Mouse (Mus musculus) MEL (cell line): Measurements from ENCODE around the gene Vash1. TPM values are rescaled to one million over a fixed set of nuclear protein-coding genes. Genes with fewer than 3 reads are reported as not detected.

Experiments used
- DNase-seq: peaks from one replicate; pipeline ENCODE4 v3.0.0; 2011; ENCODE audit warnings: low read depth, low spot score
- H3K27ac ChIP-seq: 2 replicates; pipeline ENCODE4 v1.5.1; 2012; ENCODE audit warnings: low read depth, mild to moderate bottlenecking, control low read depth, low read length, moderate library complexity; ENCODE audit not compliant: control insufficient read depth
- H3K27me3 ChIP-seq, 2 experiments: fragments of 150-350 bp in 1 of 2; sonication (generic) in 1 of 2; 2 replicates each; pipeline ENCODE4 v1.6.1; 2012; ENCODE audit warnings: low read length in 2 of 2, mild to moderate bottlenecking in 2 of 2, improper control_type of control experiment in 1 of 2, moderate library complexity in 1 of 2; ENCODE audit not compliant: insufficient read depth in 2 of 2, control insufficient read depth in 1 of 2
- H3K36me3 ChIP-seq, 2 experiments: 2 replicates each; pipeline ENCODE4 v1.6.1; 2012 to 2014; ENCODE audit warnings: low read length in 2 of 2, improper control_type of control experiment in 1 of 2, inconsistent platforms in 1 of 2, mild to moderate bottlenecking in 1 of 2; ENCODE audit not compliant: insufficient read depth in 2 of 2, control insufficient read depth in 1 of 2
- H3K4me1 ChIP-seq, 2 experiments: fragments of 150-350 bp in 1 of 2; sonication (generic) in 1 of 2; 2 replicates each; pipeline ENCODE4 v1.6.1; 2012; ENCODE audit warnings: low read length in 2 of 2, improper control_type of control experiment in 1 of 2, mild to moderate bottlenecking in 1 of 2; ENCODE audit not compliant: insufficient read depth in 2 of 2, control insufficient read depth in 1 of 2
- H3K4me3 ChIP-seq, 2 experiments: fragments of 150-350 bp in 1 of 2; sonication (generic) in 1 of 2; 2 replicates each; pipeline ENCODE4 v1.5.1; 2012; ENCODE audit warnings: low read depth in 2 of 2, low read length in 2 of 2, mild to moderate bottlenecking in 2 of 2, moderate library complexity in 2 of 2, control low read depth in 1 of 2, improper control_type of control experiment in 1 of 2; ENCODE audit not compliant: control insufficient read depth in 1 of 2, insufficient read depth in 1 of 2
- H3K79me2 ChIP-seq: 2 replicates; pipeline ENCODE4 v1.6.1; 2012; ENCODE audit warnings: mild to moderate bottlenecking, low read length, moderate library complexity; ENCODE audit not compliant: control insufficient read depth, poor library complexity, insufficient read depth
- H3K9ac ChIP-seq: 2 replicates; pipeline ENCODE4 v1.6.1; 2012; ENCODE audit warnings: low read depth, mild to moderate bottlenecking, control low read depth, low read length, moderate library complexity; ENCODE audit not compliant: control insufficient read depth, poor library complexity, severe bottlenecking
- H3K9me3 ChIP-seq: fragments of 150-350 bp; sonication (generic); replicated peaks from 2 replicates; pipeline ENCODE4 v1.6.1; 2012; ENCODE audit warnings: mild to moderate bottlenecking, low read length, improper control_type of control experiment, moderate library complexity; ENCODE audit not compliant: insufficient read depth
- BHLHE40 ChIP-seq: IDR thresholded peaks from 2 replicates; pipeline ENCODE4 v1.6.1; 2012; ENCODE audit warnings: low read depth, mild to moderate bottlenecking, inconsistent platforms, low read length, improper control_type of control experiment, borderline replicate concordance
- CHD1 ChIP-seq: IDR thresholded peaks from 2 replicates; pipeline ENCODE4 v1.6.1; 2012; ENCODE audit warnings: low read depth, mild to moderate bottlenecking, inconsistent platforms, low read length, improper control_type of control experiment
- CTCF ChIP-seq, 3 experiments: IDR thresholded peaks in 2 of 3; conservative IDR thresholded peaks in 1 of 3; 2 replicates each; pipeline ENCODE4 v1.5.1; 2011 to 2012; ENCODE audit warnings: low read length in 3 of 3, low read depth in 2 of 3, mild to moderate bottlenecking in 2 of 3, improper control_type of control experiment in 1 of 3, inconsistent platforms in 1 of 3, mixed read lengths in 1 of 3, moderate library complexity in 1 of 3; ENCODE audit not compliant: control insufficient read depth in 1 of 3, insufficient read depth in 1 of 3, poor library complexity in 1 of 3, severe bottlenecking in 1 of 3
- E2F4 ChIP-seq: IDR thresholded peaks from 2 replicates; pipeline ENCODE4 v1.6.1; 2011; ENCODE audit warnings: low read depth, low read length, improper control_type of control experiment, borderline replicate concordance
- ELF1 ChIP-seq: IDR thresholded peaks from 2 replicates; pipeline ENCODE4 v1.6.1; 2014; ENCODE audit warnings: low read depth, mild to moderate bottlenecking, inconsistent platforms, low read length, improper control_type of control experiment, moderate library complexity
- EP300 ChIP-seq, 2 experiments: IDR thresholded peaks; 2 replicates each; pipeline ENCODE4 v1.6.1; 2011; ENCODE audit warnings: improper control_type of control experiment in 2 of 2, low read length in 2 of 2, low read depth in 1 of 2, mild to moderate bottlenecking in 1 of 2
- ETS1 ChIP-seq: IDR thresholded peaks from 2 replicates; pipeline ENCODE4 v1.6.1; 2012; ENCODE audit warnings: low read depth, mild to moderate bottlenecking, inconsistent platforms, low read length, improper control_type of control experiment, moderate library complexity
- GABPA ChIP-seq: IDR thresholded peaks from 2 replicates; pipeline ENCODE4 v1.6.1; 2012; ENCODE audit warnings: low read depth, mild to moderate bottlenecking, inconsistent platforms, low read length, improper control_type of control experiment, moderate library complexity
- GATA1 ChIP-seq: IDR thresholded peaks from 2 replicates; pipeline ENCODE4 v1.6.1; 2011; ENCODE audit warnings: low read depth, low read length, improper control_type of control experiment
- HCFC1 ChIP-seq: IDR thresholded peaks from 2 replicates; pipeline ENCODE4 v1.6.1; 2012; ENCODE audit warnings: low read depth, mild to moderate bottlenecking, inconsistent platforms, low read length, improper control_type of control experiment, moderate library complexity
- MAFK ChIP-seq: IDR thresholded peaks from 2 replicates; pipeline ENCODE4 v1.6.1; 2011; ENCODE audit warnings: low read depth, mild to moderate bottlenecking, low read length, improper control_type of control experiment, borderline replicate concordance
- MAZ ChIP-seq: IDR thresholded peaks from 2 replicates; pipeline ENCODE4 v1.6.1; 2012; ENCODE audit warnings: low read depth, mild to moderate bottlenecking, inconsistent platforms, low read length, improper control_type of control experiment
- MEF2A ChIP-seq: IDR thresholded peaks from 2 replicates; pipeline ENCODE4 v1.6.1; 2014; ENCODE audit warnings: low read depth, mild to moderate bottlenecking, inconsistent platforms, low read length, improper control_type of control experiment; ENCODE audit not compliant: poor library complexity, insufficient replicate concordance, severe bottlenecking; ENCODE audit errors: extremely low read depth
- MXI1 ChIP-seq: IDR thresholded peaks from 2 replicates; pipeline ENCODE4 v1.6.1; 2011; ENCODE audit warnings: mild to moderate bottlenecking, low read depth, low read length, improper control_type of control experiment
- MYC ChIP-seq: IDR thresholded peaks from 2 replicates; pipeline ENCODE4 v1.6.1; 2011; ENCODE audit warnings: low read depth, mild to moderate bottlenecking, low read length, improper control_type of control experiment, moderate library complexity
- POLR2AphosphoS2 ChIP-seq: IDR thresholded peaks from 2 replicates; pipeline ENCODE4 v1.6.1; 2011; ENCODE audit warnings: low read length, improper control_type of control experiment
- POLR2AphosphoS5 ChIP-seq: IDR thresholded peaks from 2 replicates; pipeline ENCODE4 v1.6.1; 2012; ENCODE audit warnings: low read depth, borderline replicate concordance, mild to moderate bottlenecking, inconsistent platforms, low read length, moderate library complexity, mixed read lengths
- SIN3A ChIP-seq: IDR thresholded peaks from 2 replicates; pipeline ENCODE4 v1.6.1; 2012; ENCODE audit warnings: low read length, improper control_type of control experiment, inconsistent platforms
- SMC3 ChIP-seq: IDR thresholded peaks from 2 replicates; pipeline ENCODE4 v1.6.1; 2011; ENCODE audit warnings: low read depth, low read length, improper control_type of control experiment
- TAL1 ChIP-seq: IDR thresholded peaks from 2 replicates; pipeline ENCODE4 v1.6.1; 2012; ENCODE audit warnings: mild to moderate bottlenecking, inconsistent platforms, low read length, moderate library complexity, mixed read lengths
- TCF12 ChIP-seq: IDR thresholded peaks from 2 replicates; pipeline ENCODE4 v1.6.1; 2014; ENCODE audit warnings: low read depth, mild to moderate bottlenecking, inconsistent platforms, low read length, improper control_type of control experiment, moderate library complexity
- UBTF ChIP-seq: IDR thresholded peaks from 2 replicates; pipeline ENCODE4 v1.6.1; 2012; ENCODE audit warnings: low read depth, mild to moderate bottlenecking, inconsistent platforms, low read length, improper control_type of control experiment, moderate library complexity, borderline replicate concordance; ENCODE audit not compliant: insufficient read depth
- USF1 ChIP-seq: IDR thresholded peaks from 2 replicates; pipeline ENCODE4 v1.6.1; 2014; ENCODE audit warnings: low read depth, mild to moderate bottlenecking, inconsistent platforms, low read length, improper control_type of control experiment, moderate library complexity
- USF2 ChIP-seq, 2 experiments: IDR thresholded peaks; 2 replicates each; pipeline ENCODE4 v1.6.1; 2011 to 2012; ENCODE audit warnings: improper control_type of control experiment in 2 of 2, low read length in 2 of 2, borderline replicate concordance in 1 of 2, inconsistent platforms in 1 of 2, low read depth in 1 of 2, mild to moderate bottlenecking in 1 of 2; ENCODE audit not compliant: insufficient read depth in 1 of 2
- ZC3H11A ChIP-seq: IDR thresholded peaks from 2 replicates; pipeline ENCODE4 v1.6.1; 2012; ENCODE audit warnings: low read depth, mild to moderate bottlenecking, inconsistent platforms, low read length, improper control_type of control experiment
- polyA plus RNA-seq, 2 experiments: library from polyadenylated mRNA; stranded (reverse) in 1 of 2; unstranded in 1 of 2; fragments of >175 nt in 1 of 2; fragments of >200 nt in 1 of 2; gene quantifications; 2 replicates each; pipeline versions ENCODE4 v1.2.1 to v1.2.4; 2012; ENCODE audit warnings: low replicate concordance in 2 of 2, low read depth in 1 of 2; ENCODE audit not compliant: insufficient read length in 2 of 2, insufficient read depth in 1 of 2, missing spikeins in 1 of 2
- total RNA-seq: library from RNA; depleted of rRNA; stranded (reverse); fragments of 300-350 nt; gene quantifications from 2 replicates; pipeline ENCODE4 v1.2.3, GENCODE M21; 2012

The Vash1 gene
- total and polyA plus RNA-seq, 3 experiments: 0.24 to 0.39 TPM; not detected in 1

GRCm38 (mm10) chr12:86698537-86698936 is 20.0 kb downstream of the Vash1 start:
- no peaks in the 10 kb centered on the region for H3K36me3 ChIP-seq
- no peak for TF ChIP-seq USF2 (IDR thresholded peaks at IDR 0.05; ENCODE audit: borderline replicate concordance in 1 of 2, insufficient read depth in 1 of 2, low read depth in 1 of 2, low read length in 2 of 2)
- no peak for TF ChIP-seq GABPA
- no peak for TF ChIP-seq ELF1
- TF ChIP-seq BHLHE40: no peak
- TF ChIP-seq POLR2AphosphoS5: no peak
- TF ChIP-seq MAZ: no peak
- TF ChIP-seq E2F4: no peak
- TF ChIP-seq ZC3H11A: no peak
- H3K4me3 ChIP-seq: no peak overlapping the region
- H3K9me3 ChIP-seq: no peaks in the 10 kb centered on the region
- H3K9ac ChIP-seq: no peak overlapping the region
- no peak for DNase-seq
- no peaks in the 10 kb centered on the region for H3K79me2 ChIP-seq
- no peaks in the 10 kb centered on the region; a peak in 1 of 4 replicates for H3K27me3 ChIP-seq
- no peak overlapping the region for H3K27ac ChIP-seq
- no peaks in the 10 kb centered on the region for H3K4me1 ChIP-seq

DNA sequence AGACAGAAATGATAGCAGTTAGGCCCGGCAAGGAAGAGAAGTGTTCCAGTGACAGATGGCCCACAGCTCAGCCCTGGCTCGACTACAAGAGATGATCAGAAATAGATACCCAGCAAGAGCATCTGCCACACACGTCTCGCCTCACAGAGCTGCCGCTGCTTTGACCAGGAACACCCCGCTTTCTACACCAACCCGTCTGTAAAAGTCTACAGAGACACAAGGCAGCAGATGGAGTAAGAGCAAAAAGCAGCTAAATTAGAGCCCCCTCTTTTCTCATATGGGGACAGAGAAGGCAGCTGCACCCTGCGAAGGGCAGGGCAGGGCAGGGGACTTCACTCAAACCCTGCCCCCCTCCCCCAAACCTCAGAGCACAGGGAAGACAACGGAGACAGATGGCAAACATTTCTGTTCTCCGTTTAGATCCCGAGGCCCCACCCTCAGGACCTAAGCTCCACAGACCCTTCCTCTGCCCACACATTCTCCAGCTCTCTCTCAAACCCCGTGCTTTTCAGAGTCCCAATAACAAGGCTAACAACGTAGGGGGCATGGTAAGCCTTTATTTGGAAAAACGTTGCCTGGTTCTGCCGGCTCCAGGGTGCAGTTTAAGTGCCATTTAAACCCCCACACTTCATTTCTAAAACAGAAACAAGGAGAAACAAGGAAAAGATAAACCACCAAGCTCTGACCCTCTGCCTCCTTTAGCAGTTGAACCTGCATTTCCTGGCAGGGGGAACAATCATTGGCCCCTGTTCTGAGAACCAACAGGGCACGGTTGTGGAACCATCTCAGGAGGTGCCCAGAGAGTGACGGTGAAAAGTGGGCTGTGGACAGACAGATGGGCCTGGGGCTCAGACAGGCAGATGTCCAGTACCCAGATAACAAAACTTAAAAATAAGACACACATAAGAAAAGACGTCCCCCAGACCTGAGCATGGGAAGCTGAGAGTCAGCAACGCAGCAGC is 21.7 kb downstream of the Vash1 start:
- Histone ChIP-seq H3K27ac (no peak overlapping the region), H3K79me2 (no peaks in the 10 kb centered on the region), H3K27me3 (no peaks in the 10 kb centered on the region; a peak in 1 of 4 replicates), H3K4me1 (no peaks in the 10 kb centered on the region), H3K9me3 (no peaks in the 10 kb centered on the region), H3K36me3 (no peaks in the 10 kb centered on the region), H3K9ac (no peak overlapping the region), H3K4me3 (no peak overlapping the region)
- no peak for DNase-seq
- no peak for TF ChIP-seq MAFK
- no peak for TF ChIP-seq GABPA
- no peak for TF ChIP-seq TAL1
- no peak for TF ChIP-seq SMC3
- TF ChIP-seq EP300 (IDR thresholded peaks at IDR 0.05; ENCODE audit: low read depth in 1 of 2, low read length in 2 of 2): no peak
- TF ChIP-seq CTCF (IDR thresholded peaks at IDR 0.05 in 2 of 3, conservative IDR thresholded peaks at IDR 0.05 in 1 of 3; ENCODE audit: control insufficient read depth in 1 of 3, insufficient read depth in 1 of 3, low read depth in 2 of 3, low read length in 3 of 3, poor library complexity in 1 of 3, severe bottlenecking in 1 of 3): no peak
- no peak for TF ChIP-seq POLR2AphosphoS2
- TF ChIP-seq USF1: no peak
- TF ChIP-seq CHD1: no peak
- no peak for TF ChIP-seq E2F4
- no peak for TF ChIP-seq MEF2A
- no peak for TF ChIP-seq GATA1
- TF ChIP-seq MYC: no peak
- no peak for TF ChIP-seq SIN3A
- TF ChIP-seq ETS1: no peak
- no peak for TF ChIP-seq POLR2AphosphoS5
- no peak for TF ChIP-seq MXI1
- TF ChIP-seq TCF12: no peak
- no peak for TF ChIP-seq UBTF
- TF ChIP-seq HCFC1: no peak
